Mouse (Mus musculus): ENCODE measurements around the gene Tulp1. TPM values are rescaled to one million over a fixed set of nuclear protein-coding genes. Genes with fewer than 3 reads are reported as not detected.
A peak's percentile ranks its signal among the peaks of the same experiment; 100 is the strongest.

Tulp1 gene
- polyA plus RNA-seq, 1 experiment from 2014 or later, result 5.1 TPM

DNA sequence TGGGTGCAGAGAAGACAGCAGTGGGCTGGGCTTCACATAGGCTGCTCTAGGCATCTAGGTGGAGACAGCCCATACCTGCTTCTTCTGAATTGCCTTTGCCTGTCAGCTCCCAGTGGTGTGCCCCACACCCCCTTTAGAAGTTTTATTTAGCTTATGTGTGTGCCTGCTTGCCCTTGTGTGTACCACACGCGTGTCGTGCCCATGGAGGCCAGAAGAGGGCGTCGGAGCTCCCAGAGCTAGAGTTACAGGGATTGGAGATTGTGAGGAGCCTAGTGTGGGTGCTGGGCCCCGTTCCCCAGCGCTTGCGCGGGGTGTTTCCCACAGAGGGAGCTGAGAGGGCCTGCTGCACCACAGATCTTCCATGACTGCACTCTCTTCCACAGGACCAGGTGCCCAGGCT lies 48.5 kb downstream of the Tulp1 start:
- no peak overlapping the region for H3K4me3 ChIP-seq (ENCODE audit: low read length)
- H3K4me2 ChIP-seq (replicated peaks; ENCODE audit: low read depth, low read length), result no peak overlapping the region
- H3K4me1 ChIP-seq (ENCODE audit: control insufficient read depth, insufficient read depth, low read length), result peaks cover 10% of the 10 kb centered on the region; the same call in 1 of the 2 replicates
- H3K9me3 ChIP-seq (ENCODE audit: control insufficient read depth, low read length), result no peaks in the 10 kb centered on the region
- H3K27me3 ChIP-seq (ENCODE audit: control insufficient read depth, insufficient read depth, low read length), result no peaks in the 10 kb centered on the region
- WGBS, result 83% methylated on average over 9 of the region's 9 CpGs
- no peak overlapping the region for H3K9ac ChIP-seq (ENCODE audit: low read depth, low read length)
- no peak overlapping the region for H3K27ac ChIP-seq (ENCODE audit: low read depth, low read length)
- no peak for ATAC-seq (ENCODE audit: low FRiP score, low TSS enrichment)
- H3K36me3 ChIP-seq (ENCODE audit: control insufficient read depth, insufficient read depth, low read length), result peaks cover 39% of the 10 kb centered on the region

- Histone ChIP-seq H3K27me3 (ENCODE audit: control insufficient read depth, insufficient read depth, low read length) (no peaks in the 10 kb centered on the region), H3K36me3 (ENCODE audit: control insufficient read depth, insufficient read depth, low read length) (peaks cover 33% of the 10 kb centered on the region), H3K27ac (ENCODE audit: low read depth, low read length) (no peak overlapping the region), H3K9ac (ENCODE audit: low read depth, low read length) (peak overlapping the region; percentile 37; the same call in 1 of the 2 replicates), H3K4me1 (ENCODE audit: control insufficient read depth, insufficient read depth, low read length) (peaks cover 10% of the 10 kb centered on the region; the same call in 1 of the 2 replicates), H3K4me2 (replicated peaks; ENCODE audit: low read depth, low read length) (no peak overlapping the region), H3K9me3 (ENCODE audit: control insufficient read depth, low read length) (no peaks in the 10 kb centered on the region), H3K4me3 (ENCODE audit: low read length) (no peak overlapping the region)
- ATAC-seq (ENCODE audit: low FRiP score, low TSS enrichment), result no peak
- 80% methylated on average over 20 of the region's 20 CpGs for WGBS
Measured at GRCm38 (mm10) chr17:28315611-28316160, 49.3 kb downstream of the Tulp1 start.

DNA sequence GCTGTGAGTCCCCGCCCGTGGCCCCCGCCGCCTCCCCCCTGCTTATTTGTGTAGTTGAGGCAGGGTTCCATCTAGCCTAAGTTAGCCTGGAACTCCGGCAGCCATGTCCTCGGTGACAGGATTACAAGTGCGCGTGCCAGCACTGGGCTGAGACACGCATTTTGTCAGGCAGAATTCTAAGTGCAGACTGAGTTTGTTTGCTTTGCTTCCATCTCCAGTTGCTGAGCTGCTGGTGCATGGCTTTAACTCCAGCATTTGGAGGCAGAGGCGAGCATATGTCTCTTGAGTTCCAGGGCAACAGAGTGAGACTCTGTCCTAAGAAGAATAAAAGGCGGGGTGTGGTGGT lies 51.2 kb downstream of the Tulp1 start:
- 2% methylated on average over 11 of the region's 11 CpGs for WGBS
- H3K4me2 ChIP-seq (replicated peaks; ENCODE audit: low read depth, low read length), result peak overlapping the region; percentile 88

GRCm38 (mm10) chr17:28313212-28313879 lies 51.7 kb downstream of the Tulp1 start, which contains the start of gene Fance:
Gene Fance (plus strand): TSS chr17:28313519.
- peak within 1 kb of the TSS; percentile 94 for H3K9ac ChIP-seq (ENCODE audit: low read depth, low read length)
- no peaks in the 10 kb centered on the region for H3K27me3 ChIP-seq (ENCODE audit: control insufficient read depth, insufficient read depth, low read length)
- H3K36me3 ChIP-seq (ENCODE audit: control insufficient read depth, insufficient read depth, low read length), result peaks cover 19% of the 10 kb centered on the region
- ATAC-seq (ENCODE audit: low FRiP score, low TSS enrichment), result peak; percentile 97
- peak within 1 kb of the TSS; percentile 88 for H3K4me2 ChIP-seq (replicated peaks; ENCODE audit: low read depth, low read length)
- H3K27ac ChIP-seq (ENCODE audit: low read depth, low read length), result peak within 1 kb of the TSS; percentile 90
- under 1% methylated on average over 69 of the region's 69 CpGs for WGBS
- peaks cover 14% of the 10 kb centered on the region; the same call in 1 of the 2 replicates for H3K4me1 ChIP-seq (ENCODE audit: control insufficient read depth, insufficient read depth, low read length)
- H3K9me3 ChIP-seq (ENCODE audit: control insufficient read depth, low read length), result no peaks in the 10 kb centered on the region
- H3K4me3 ChIP-seq (ENCODE audit: low read length), result peak within 1 kb of the TSS; percentile 89

More for the DNA sequence above, 51.2 kb downstream of the Tulp1 start:
- peak overlapping the region; percentile 90 for H3K27ac ChIP-seq (ENCODE audit: low read depth, low read length)
- no peaks in the 10 kb centered on the region for H3K27me3 ChIP-seq (ENCODE audit: control insufficient read depth, insufficient read depth, low read length)
- peak overlapping the region; percentile 89 for H3K4me3 ChIP-seq (ENCODE audit: low read length)
- H3K9ac ChIP-seq (ENCODE audit: low read depth, low read length), result peak overlapping the region; percentile 94
- peak; percentile 2; the same call in 1 of the 2 replicates for ATAC-seq (ENCODE audit: low FRiP score, low TSS enrichment)
- H3K36me3 ChIP-seq (ENCODE audit: control insufficient read depth, insufficient read depth, low read length), result peaks cover 23% of the 10 kb centered on the region
- H3K9me3 ChIP-seq (ENCODE audit: control insufficient read depth, low read length), result no peaks in the 10 kb centered on the region
- H3K4me1 ChIP-seq (ENCODE audit: control insufficient read depth, insufficient read depth, low read length), result peaks cover 10% of the 10 kb centered on the region; the same call in 1 of the 2 replicates

- H3K4me1 ChIP-seq (ENCODE audit: control insufficient read depth, insufficient read depth, low read length), result peaks cover 14% of the 10 kb centered on the region; the same call in 1 of the 2 replicates
- no peaks in the 10 kb centered on the region for H3K9me3 ChIP-seq (ENCODE audit: control insufficient read depth, low read length)
- peak overlapping the region; percentile 32 for H3K4me2 ChIP-seq (replicated peaks; ENCODE audit: low read depth, low read length)
- peak overlapping the region; percentile 89 for H3K4me3 ChIP-seq (ENCODE audit: low read length)
- peak overlapping the region; percentile 65; the same call in 1 of the 2 replicates for H3K27ac ChIP-seq (ENCODE audit: low read depth, low read length)
- no peaks in the 10 kb centered on the region for H3K27me3 ChIP-seq (ENCODE audit: control insufficient read depth, insufficient read depth, low read length)
- WGBS, result 28% methylated on average over 15 of the region's 17 CpGs
- no peak; the same call in 1 of the 2 replicates for ATAC-seq (ENCODE audit: low FRiP score, low TSS enrichment)
- no peak overlapping the region; the same call in 1 of the 2 replicates for H3K9ac ChIP-seq (ENCODE audit: low read depth, low read length)
- peaks cover 15% of the 10 kb centered on the region for H3K36me3 ChIP-seq (ENCODE audit: control insufficient read depth, insufficient read depth, low read length)
Measured at GRCm38 (mm10) chr17:28312232-28313211, 52.5 kb downstream of the Tulp1 start.

DNA sequence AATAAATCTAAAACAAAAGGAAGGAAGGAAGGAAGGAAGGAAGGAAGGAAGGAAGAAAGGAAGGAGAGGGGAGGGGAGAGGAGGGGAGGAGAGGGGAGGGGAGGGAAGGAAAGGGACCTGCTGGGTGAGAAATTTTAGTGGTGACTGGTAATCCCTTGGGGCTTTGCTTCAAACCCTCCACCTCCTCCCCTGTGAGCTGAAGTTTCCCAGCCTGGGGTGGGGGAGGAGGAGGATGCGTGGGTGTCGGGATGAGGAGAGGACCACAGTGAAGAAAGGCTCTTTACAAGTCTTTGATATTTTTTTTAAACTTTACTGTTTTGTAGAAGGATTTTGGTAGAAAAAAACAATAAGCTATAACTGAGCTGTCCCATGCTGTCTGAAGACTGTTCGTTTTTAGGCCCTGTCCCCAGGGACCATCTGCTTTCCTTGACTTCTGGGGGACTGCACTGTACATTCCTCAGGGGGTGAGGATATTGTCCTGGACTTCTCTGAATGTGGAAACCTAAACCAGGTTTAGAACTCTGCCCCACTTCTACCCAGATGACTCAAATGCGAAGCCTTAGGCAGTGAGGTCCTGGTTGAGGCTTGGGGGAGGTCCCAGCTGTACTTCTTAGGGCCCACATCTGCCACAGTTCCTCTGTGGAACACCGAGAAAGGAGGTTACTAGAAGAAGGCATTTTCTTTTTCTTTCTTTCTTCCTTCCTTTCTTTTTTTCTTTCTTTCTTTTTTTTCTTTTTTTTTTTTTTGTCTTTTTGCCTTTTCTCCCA lies 53.5 kb downstream of the Tulp1 start:
- 59% methylated on average over 5 of the region's 5 CpGs for WGBS
- peaks cover 14% of the 10 kb centered on the region; the same call in 1 of the 2 replicates for H3K4me1 ChIP-seq (ENCODE audit: control insufficient read depth, insufficient read depth, low read length)
- H3K27ac ChIP-seq (ENCODE audit: low read depth, low read length), result no peak overlapping the region
- H3K9ac ChIP-seq (ENCODE audit: low read depth, low read length), result no peak overlapping the region
- peaks cover 6% of the 10 kb centered on the region for H3K36me3 ChIP-seq (ENCODE audit: control insufficient read depth, insufficient read depth, low read length)
- no peak overlapping the region for H3K4me2 ChIP-seq (replicated peaks; ENCODE audit: low read depth, low read length)
- H3K4me3 ChIP-seq (ENCODE audit: low read length), result no peak overlapping the region
- no peaks in the 10 kb centered on the region for H3K9me3 ChIP-seq (ENCODE audit: control insufficient read depth, low read length)
- ATAC-seq (ENCODE audit: low FRiP score, low TSS enrichment), result no peak
- H3K27me3 ChIP-seq (ENCODE audit: control insufficient read depth, insufficient read depth, low read length), result no peaks in the 10 kb centered on the region

DNA sequence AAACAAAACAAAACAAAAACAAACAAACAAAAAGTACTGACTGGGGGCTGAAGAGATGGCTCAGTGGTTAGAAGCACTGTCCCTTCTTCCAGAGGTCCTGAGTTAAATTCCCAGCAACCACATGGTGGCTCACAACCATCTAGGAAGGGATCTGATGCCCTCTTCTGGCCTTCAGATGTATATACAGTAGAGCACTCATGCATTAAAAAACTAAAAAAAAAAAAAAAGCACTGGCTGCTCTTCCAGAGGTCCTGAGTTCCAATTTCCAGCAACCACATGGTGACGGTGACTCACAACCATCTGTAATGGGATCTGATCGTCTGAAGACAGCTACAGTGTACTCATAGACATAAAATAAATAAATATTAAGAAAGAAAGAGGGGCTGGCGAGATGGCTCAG lies 54.2 kb downstream of the Tulp1 start:
- 77% methylated on average over 3 of the region's 3 CpGs for WGBS
- Histone ChIP-seq H3K9ac (ENCODE audit: low read depth, low read length) (no peak overlapping the region), H3K4me2 (replicated peaks; ENCODE audit: low read depth, low read length) (no peak overlapping the region), H3K4me3 (ENCODE audit: low read length) (no peak overlapping the region), H3K27me3 (ENCODE audit: control insufficient read depth, insufficient read depth, low read length) (no peaks in the 10 kb centered on the region), H3K27ac (ENCODE audit: low read depth, low read length) (no peak overlapping the region), H3K36me3 (ENCODE audit: control insufficient read depth, insufficient read depth, low read length) (no peaks in the 10 kb centered on the region), H3K9me3 (ENCODE audit: control insufficient read depth, low read length) (no peaks in the 10 kb centered on the region), H3K4me1 (ENCODE audit: control insufficient read depth, insufficient read depth, low read length) (peaks cover 14% of the 10 kb centered on the region; the same call in 1 of the 2 replicates)
- no peak for ATAC-seq (ENCODE audit: low FRiP score, low TSS enrichment)

Measured in kidney, embryonic 14.5 days (tissue).